24 mouse cellular contexts compared by ENCODE assay signal in the genomic region with DNA sequence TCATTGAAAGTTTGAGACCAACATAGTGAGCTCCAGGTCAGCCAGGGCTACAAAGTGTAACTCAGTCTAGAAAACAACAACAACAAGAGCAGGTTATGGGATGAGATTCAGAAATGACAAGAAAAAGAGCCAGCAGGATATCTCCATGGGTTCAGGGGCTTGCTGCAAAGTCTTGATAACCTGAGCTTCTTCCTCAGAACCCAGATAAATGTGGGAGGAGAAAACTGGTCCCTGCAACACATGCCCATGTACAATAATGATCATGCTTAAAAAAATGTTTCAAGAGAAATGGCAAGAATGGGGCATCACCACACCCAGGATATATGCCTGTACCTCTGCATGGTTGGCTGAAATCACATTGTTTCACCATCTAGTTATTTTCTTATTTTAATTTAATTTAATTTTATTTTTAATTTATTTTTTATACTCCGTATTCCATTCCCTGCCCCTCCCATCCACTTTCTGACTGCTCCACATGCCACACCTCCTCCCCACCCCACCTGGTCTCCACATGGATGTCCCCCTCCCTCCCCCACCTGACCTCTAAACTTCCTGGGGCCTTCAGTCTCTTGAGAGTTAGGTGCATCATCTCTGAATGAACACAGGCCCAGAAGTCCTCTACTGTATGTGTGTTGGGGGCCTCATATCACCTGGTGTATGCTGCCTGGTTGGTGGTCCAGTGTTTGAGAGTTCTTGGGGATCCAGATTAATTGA. TPM values are rescaled to one million over a fixed set of nuclear protein-coding genes. Genes with fewer than 3 reads are reported as not detected.
DNase-seq lines count a peak whose midpoint lies in the region; ATAC-seq and TF ChIP-seq lines count a peak whose summit lies in the region.
"Had no signal": no experiment of that assay in that cellular context is flagged by ENCODE, and none has a peak within 500 bp of the region (broad histone marks: within the 10 kb centered on the region; RNA-seq: fewer than 3 reads in every experiment).

No protein-coding gene starts in this region.

- DNase-seq in c-Kit-positive CD71-positive TER-119-positive erythroid progenitor cells, embryonic 14.5 days (ENCODE audit: low spot score) = peak; percentile 72
- DNase-seq in liver, embryonic 13.5 days = peak; percentile 69
- no peak for DNase-seq in left cerebral cortex, adult 2 months (ENCODE audit: extremely low spot score in 1 of 2, low spot score in 2 of 2)
- no peak for DNase-seq in thymus, postnatal 4 days
- DNase-seq: adrenal gland, adult 8-10 months; cerebellum, adult 9-10 months; gastrocnemius, postnatal 36 days; kidney, adult 18-20 months; lung, adult 2 months; lung, postnatal 14 days; thymus, postnatal 14 days had no signal

- H3K9ac ChIP-seq in liver, embryonic 13.5 days = peak overlapping the region; percentile 27; the same call in 1 of the 2 replicates
- H3K9ac ChIP-seq: forebrain, embryonic 12.5 days; hindbrain, embryonic 13.5 days; limb, embryonic 12.5 days; neural tube, embryonic 13.5 days had no signal

- H3K4me1 ChIP-seq in liver, embryonic 13.5 days (replicated peaks) = peaks cover 36% of the 10 kb centered on the region
- H3K4me1 ChIP-seq: embryonic facial prominence, embryonic 10.5 days; forebrain, embryonic 12.5 days; hindbrain, embryonic 13.5 days; limb, embryonic 12.5 days; neural tube, embryonic 13.5 days had no signal

- peak; percentile 75 for ATAC-seq in erythroid progenitor cell, adult 5-6 weeks (replicated peaks; ENCODE audit: low FRiP score, poor library complexity, severe bottlenecking)
- ATAC-seq in liver, embryonic 13.5 days (ENCODE audit: low read depth) = peak; percentile 94
- peak; percentile 88 for ATAC-seq in megakaryocyte-erythroid progenitor cell, adult 5-6 weeks (replicated peaks; ENCODE audit: low FRiP score, low TSS enrichment, poor library complexity, severe bottlenecking)
- no peak for ATAC-seq in megakaryocyte, adult 5-6 weeks (ENCODE audit: poor library complexity, severe bottlenecking)
- ATAC-seq: activated CD4-positive, CD25-positive, alpha-beta regulatory T cell, adult 4 months; midbrain, embryonic 16.5 days had no signal

- peak overlapping the region; percentile 50 for H3K4me2 ChIP-seq in liver, embryonic 13.5 days
- H3K4me2 ChIP-seq: forebrain, embryonic 12.5 days; hindbrain, embryonic 13.5 days; limb, embryonic 12.5 days; neural tube, embryonic 13.5 days had no signal

- no peak overlapping the region; the same call in 1 of the 2 replicates for H3K4me3 ChIP-seq in liver, embryonic 13.5 days (replicated peaks)
- H3K4me3 ChIP-seq in left cerebral cortex, adult 2 months = no peak overlapping the region
- H3K4me3 ChIP-seq: embryonic facial prominence, embryonic 10.5 days; forebrain, embryonic 12.5 days; hindbrain, embryonic 13.5 days; limb, embryonic 12.5 days; megakaryocyte, embryonic 14.5 days; myocyte; neural tube, embryonic 13.5 days had no signal

- H3K9me3 ChIP-seq in liver, embryonic 13.5 days (replicated peaks) = no peaks in the 10 kb centered on the region
- H3K9me3 ChIP-seq: forebrain, embryonic 12.5 days; megakaryocyte, embryonic 14.5 days; neural tube, embryonic 13.5 days had no signal

- TF ChIP-seq CTCF in left cerebral cortex, adult 2 months (IDR thresholded peaks at IDR 0.05) = no peak

- peak overlapping the region; percentile 60 for H3K27ac ChIP-seq in liver, embryonic 13.5 days
- H3K27ac ChIP-seq in left cerebral cortex, adult 2 months = no peak overlapping the region
- H3K27ac ChIP-seq: embryonic facial prominence, embryonic 10.5 days; forebrain, embryonic 12.5 days; hindbrain, embryonic 13.5 days; kidney, postnatal 0 days; limb, embryonic 12.5 days; neural tube, embryonic 13.5 days had no signal

- intact Hi-C loops in left cerebral cortex, adult 2 months (cut with DNase I) = no loop called here

- H3K36me3 ChIP-seq in liver, embryonic 13.5 days = no peaks in the 10 kb centered on the region
- H3K36me3 ChIP-seq: embryonic facial prominence, embryonic 10.5 days; forebrain, embryonic 12.5 days; hindbrain, embryonic 13.5 days; limb, embryonic 12.5 days; neural tube, embryonic 13.5 days had no signal

- H3K27me3 ChIP-seq in liver, embryonic 13.5 days = no peaks in the 10 kb centered on the region
- H3K27me3 ChIP-seq: forebrain, embryonic 12.5 days; hindbrain, embryonic 13.5 days; limb, embryonic 12.5 days; neural tube, embryonic 13.5 days had no signal

- WGBS in liver, embryonic 13.5 days (ENCODE audit: insufficient replicate concordance) = 53% methylated on average over 1 of the region's 1 CpGs

RNA-seq across cellular contexts. Expression of gene Lpin2, which starts 37.0 kb away (rescaled TPM):
- 68.8 and 90.1 TPM in 2 replicates for total RNA-seq in erythroid progenitor cell, adult 5-6 weeks (2015; ENCODE audit: low replicate concordance)
- total RNA-seq in erythroid progenitor cell, adult 5-6 weeks (2017; ENCODE audit: low replicate concordance) = 101 and 122 TPM in 2 replicates
- polyA plus RNA-seq in liver, embryonic 13.5 days (2015; fragmentation: Nextera tagmentation; extraction: Ambion mirVana) = 38.0 and 43.2 TPM in 2 replicates
- 119 and 153 TPM in 2 replicates for total RNA-seq in megakaryocyte-erythroid progenitor cell, adult 5-6 weeks (2014; fragmentation: Nextera tagmentation)
- total RNA-seq in megakaryocyte-erythroid progenitor cell, adult 5-6 weeks (2017) = 129 and 139 TPM in 2 replicates
- total RNA-seq in left cerebral cortex, adult 2 months (2021) = 10 to 100 TPM; 85.2 to 86.5 TPM
- 21.7 and 25.3 TPM in 2 replicates for total RNA-seq in megakaryocyte, adult 5-6 weeks (2015)
- total RNA-seq in megakaryocyte, adult 5-6 weeks (2017) = 31.4 and 38.1 TPM in 2 replicates

Comparison
In these comparisons a context has a peak if more than half of its experiments do, and no peak if none do; other contexts are left out.
1. DNase-seq: peak in c-Kit-positive CD71-positive TER-119-positive erythroid progenitor cells, embryonic 14.5 days (single experiment) and liver, embryonic 13.5 days (single experiment); none in left cerebral cortex, adult 2 months (0 of 2) and thymus, postnatal 4 days (single experiment).